Mouse (Mus musculus) megakaryocyte-erythroid progenitor cell, adult 5-6 weeks (primary cell): ENCODE measurements around the gene Pou3f3. TPM values are rescaled to one million over a fixed set of nuclear protein-coding genes. Genes with fewer than 3 reads are reported as not detected.

Experiments
- ATAC-seq: replicated peaks from 2 replicates; pipeline ENCODE4 v1.8.0; 2016; ENCODE audit warnings: mild to moderate bottlenecking, inconsistent platforms; ENCODE audit not compliant: severe bottlenecking, poor library complexity, low FRiP score, low TSS enrichment
- total RNA-seq, 2 experiments: library from RNA; stranded (forward) in 1 of 2; stranded (reverse) in 1 of 2; fragments of 200-1000, 215-1000 nt in 1 of 2; fragments of >200 nt in 1 of 2; fragmentation: Nextera tagmentation in 1 of 2; gene quantifications; 2 replicates each; pipeline ENCODE4 v1.2.3; 2014 to 2017

Pou3f3 gene
- total RNA-seq (2014; fragmentation: Nextera tagmentation) (not detected in 2 replicates), total RNA-seq (2017) (not detected in 2 replicates)

GRCm38 (mm10) chr1:42695578-42695915 lies at the start of gene Pou3f3:
Gene Pou3f3 (plus strand): TSS chr1:42695768.
- no peak for ATAC-seq

GRCm38 (mm10) chr1:42648366-42648935 lies 47.1 kb upstream of the Pou3f3 start:
- ATAC-seq: no peak

- ATAC-seq: no peak
These were observed 44.1 kb upstream of the Pou3f3 start for GRCm38 (mm10) chr1:42651461-42651860.

- no peak for ATAC-seq
These were observed 28.0 kb upstream of the Pou3f3 start for GRCm38 (mm10) chr1:42667546-42667945.

GRCm38 (mm10) chr1:42680673-42681072 lies 14.9 kb upstream of the Pou3f3 start:
- ATAC-seq: no peak

GRCm38 (mm10) chr1:42681762-42682161 lies 13.8 kb upstream of the Pou3f3 start:
- no peak for ATAC-seq

GRCm38 (mm10) chr1:42683861-42684260 lies 11.7 kb upstream of the Pou3f3 start:
- no peak for ATAC-seq

- ATAC-seq: no peak
These were observed 11.2 kb upstream of the Pou3f3 start for GRCm38 (mm10) chr1:42684345-42684744.

GRCm38 (mm10) chr1:42684783-42685182 lies 10.8 kb upstream of the Pou3f3 start:
- no peak for ATAC-seq

- no peak for ATAC-seq
These were observed 10.1 kb upstream of the Pou3f3 start for GRCm38 (mm10) chr1:42685321-42685960.

- ATAC-seq: no peak
These were observed 9.1 kb upstream of the Pou3f3 start for GRCm38 (mm10) chr1:42686194-42687131.

GRCm38 (mm10) chr1:42687271-42687670 lies 8.3 kb upstream of the Pou3f3 start:
- no peak for ATAC-seq

GRCm38 (mm10) chr1:42687756-42688540 lies 7.6 kb upstream of the Pou3f3 start:
- ATAC-seq: no peak

GRCm38 (mm10) chr1:42688541-42689125 lies 6.9 kb upstream of the Pou3f3 start:
- no peak for ATAC-seq

- no peak for ATAC-seq
These were observed 5.5 kb upstream of the Pou3f3 start for GRCm38 (mm10) chr1:42690024-42690575.

- no peak for ATAC-seq
These were observed 4.1 kb upstream of the Pou3f3 start for GRCm38 (mm10) chr1:42691202-42692170.

GRCm38 (mm10) chr1:42692221-42692620 lies 3.3 kb upstream of the Pou3f3 start:
- ATAC-seq: no peak
